Mouse (Mus musculus) liver, adult 2 months (tissue): ENCODE data around the gene Cdh4.

Experiments
- CTCF ChIP-seq: fragments of 200-500 bp; IDR thresholded peaks from 2 replicates; pipeline ENCODE4 v1.5.1; 2011; ENCODE audit warnings: low read depth, low read length, control low read depth
- POLR2A ChIP-seq: fragments of 200-500 bp; IDR thresholded peaks from 2 replicates; pipeline ENCODE4 v1.6.1; 2011; ENCODE audit warnings: low read length, control low read depth; ENCODE audit not compliant: insufficient read depth; ENCODE audit errors: extremely low read depth

DNA sequence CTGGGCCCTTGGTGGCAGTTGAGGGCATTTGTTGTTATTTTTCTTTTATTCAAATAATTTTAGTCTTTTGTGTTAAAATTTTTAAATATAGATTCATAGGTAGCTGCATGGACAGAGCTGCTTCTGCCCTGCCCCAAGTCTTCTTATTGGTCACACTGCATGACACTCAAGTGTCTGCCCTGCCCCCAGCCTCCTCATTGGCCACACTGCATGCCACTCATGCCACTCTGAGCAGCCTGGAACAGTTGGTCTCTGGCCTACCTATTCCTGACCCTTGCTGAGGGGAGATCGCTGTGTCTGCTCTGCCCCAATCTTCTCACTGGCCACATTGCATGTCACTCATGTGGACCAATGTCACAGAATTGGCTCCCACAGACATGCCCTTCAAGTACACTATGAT, 273.1 kb downstream of the Cdh4 start:
- no peak for TF ChIP-seq CTCF
- no peak for TF ChIP-seq POLR2A
